Mouse (Mus musculus) gastrocnemius, adult 18-20 months (tissue): ENCODE measurements at regions not wholly inside any gene's neighbourhood (a gene's known extent, or its start where the extent isn't known, plus 50 kb on each side); places are given as distances from the start of the nearest gene placed in this dataset.

Source experiments
- DNase-seq: peaks from one replicate; pipeline ENCODE4 v3.0.0; 2021; ENCODE audit warnings: low spot score

GRCm38 (mm10) chr11:45058658-45059057 is 441.5 kb downstream of the Ebf1 start:
- DNase-seq = no peak

- DNase-seq = no peak
Measured at GRCm38 (mm10) chr11:45066592-45066991, 449.5 kb downstream of the Ebf1 start.

GRCm38 (mm10) chr11:45070280-45070679 is 453.2 kb downstream of the Ebf1 start:
- DNase-seq = no peak

GRCm38 (mm10) chr11:45071195-45071594 is 454.1 kb downstream of the Ebf1 start:
- peak; percentile 13 for DNase-seq

GRCm38 (mm10) chr11:45084506-45085037 is 467.5 kb downstream of the Ebf1 start:
- DNase-seq = no peak

GRCm38 (mm10) chr11:45085145-45085544 is 468.0 kb downstream of the Ebf1 start:
- no peak for DNase-seq

DNA sequence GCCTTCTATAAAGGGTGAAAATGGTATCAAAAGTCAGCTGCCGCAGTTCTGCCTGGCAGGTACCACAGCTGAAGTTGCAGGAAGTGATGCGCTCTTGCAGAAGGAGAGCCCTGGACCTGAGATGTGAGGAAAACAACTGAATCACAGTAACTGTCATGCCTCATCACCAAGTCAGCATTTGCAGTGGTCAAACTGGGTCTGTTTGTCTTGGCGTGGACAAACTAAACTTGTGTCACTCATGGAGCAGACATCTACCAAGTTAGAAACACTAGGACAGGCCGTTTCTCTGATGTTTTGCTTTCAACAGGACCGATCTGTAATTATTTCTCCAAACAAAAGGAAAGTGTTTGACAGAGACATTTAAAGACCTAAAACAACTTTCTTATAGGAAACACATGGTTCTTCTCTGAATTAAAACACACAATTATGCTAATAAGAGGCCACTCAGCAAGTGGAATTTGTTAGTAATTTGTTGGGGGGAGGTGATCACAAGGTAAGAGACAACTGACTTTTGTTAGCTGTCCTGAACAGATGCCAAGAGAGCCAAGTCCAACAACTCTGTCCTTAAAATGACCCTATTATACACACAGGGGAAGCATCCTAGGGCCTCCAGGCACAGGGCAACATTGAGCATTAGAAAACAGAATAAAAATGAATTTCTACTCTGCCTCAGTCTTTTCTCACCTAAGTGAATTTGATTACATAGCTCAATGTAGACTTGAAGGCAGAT is 470.2 kb downstream of the Ebf1 start:
- DNase-seq = no peak

DNA sequence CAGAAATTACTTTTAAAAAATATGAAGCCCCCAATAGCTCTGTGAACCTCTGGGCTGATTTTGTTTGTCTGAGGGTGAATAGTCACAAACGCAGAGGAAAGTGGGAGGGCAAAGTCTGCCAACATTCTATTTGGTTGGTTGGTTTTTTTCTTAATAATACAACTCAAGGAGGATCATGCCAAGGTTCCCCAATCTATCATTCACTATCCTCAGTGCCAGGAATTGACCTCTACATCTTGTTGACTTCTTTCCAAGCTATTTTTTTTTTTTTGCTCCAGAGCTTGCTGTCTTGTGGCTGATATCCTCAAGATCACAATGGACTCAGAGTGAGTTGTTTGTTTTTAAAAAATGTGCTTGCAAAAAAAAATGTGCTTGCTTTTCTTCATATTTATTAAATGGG is 471.2 kb downstream of the Ebf1 start:
- DNase-seq = no peak

GRCm38 (mm10) chr11:45089561-45089960 is 472.4 kb downstream of the Ebf1 start:
- no peak for DNase-seq

GRCm38 (mm10) chr11:45103498-45104336 is 486.6 kb downstream of the Ebf1 start:
- DNase-seq = peak; percentile 25

GRCm38 (mm10) chr11:45116702-45117101 is 499.6 kb downstream of the Ebf1 start:
- DNase-seq = no peak

GRCm38 (mm10) chr11:45123276-45123675 is 506.2 kb downstream of the Ebf1 start:
- DNase-seq = no peak

DNA sequence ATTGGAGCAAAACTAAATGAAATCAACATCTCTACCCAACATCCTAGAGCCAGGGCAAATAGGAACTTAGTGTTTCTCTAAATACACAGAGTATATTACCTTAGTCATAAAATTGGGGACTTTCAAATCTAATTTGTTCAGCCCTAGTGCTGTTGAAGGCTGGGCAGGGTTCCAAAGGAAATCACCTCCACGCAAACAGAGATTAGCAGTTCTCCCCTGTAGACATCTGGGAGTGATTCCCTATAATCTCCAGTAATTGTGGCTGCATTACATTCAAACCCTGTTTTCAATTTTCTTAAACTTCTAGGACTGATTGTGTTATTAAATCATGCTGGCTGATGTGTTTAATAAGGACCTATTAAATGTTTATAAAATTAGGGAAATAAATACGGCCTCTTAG is 519.7 kb downstream of the Ebf1 start:
- DNase-seq = no peak

DNA sequence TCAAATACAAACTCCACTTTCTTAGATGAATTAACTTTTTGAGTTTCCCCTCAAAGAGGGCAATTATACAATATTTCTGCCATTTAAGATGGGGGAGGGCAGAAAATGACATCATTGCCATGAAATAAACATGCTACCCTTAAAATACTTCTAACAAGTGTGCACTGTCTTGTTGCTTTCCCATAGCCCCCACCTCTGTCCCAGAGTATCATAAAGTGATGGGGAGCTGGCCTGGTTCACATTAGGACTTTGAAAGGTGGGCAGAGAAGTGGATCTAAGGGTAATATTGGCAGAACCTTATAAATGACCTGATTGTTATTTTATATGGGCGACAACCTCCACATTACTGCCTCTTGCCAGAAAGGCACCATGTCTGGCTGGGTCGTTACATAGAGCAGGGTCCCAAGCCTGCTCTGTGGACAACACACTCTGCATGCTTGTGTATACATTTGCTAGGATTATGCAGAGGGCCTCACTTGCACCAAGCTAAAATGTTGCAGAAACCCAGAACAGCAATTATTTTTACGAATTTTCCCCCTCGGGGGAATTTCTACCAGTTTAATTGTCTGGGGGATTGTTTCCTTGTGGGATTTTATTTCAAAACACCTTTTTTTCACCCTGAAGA is 521.3 kb downstream of the Ebf1 start:
- no peak for DNase-seq

- no peak for DNase-seq
Measured at GRCm38 (mm10) chr11:45140490-45140889, 523.4 kb downstream of the Ebf1 start.

- no peak for DNase-seq
Measured at GRCm38 (mm10) chr11:45154070-45154469, 537.0 kb downstream of the Ebf1 start.

DNA sequence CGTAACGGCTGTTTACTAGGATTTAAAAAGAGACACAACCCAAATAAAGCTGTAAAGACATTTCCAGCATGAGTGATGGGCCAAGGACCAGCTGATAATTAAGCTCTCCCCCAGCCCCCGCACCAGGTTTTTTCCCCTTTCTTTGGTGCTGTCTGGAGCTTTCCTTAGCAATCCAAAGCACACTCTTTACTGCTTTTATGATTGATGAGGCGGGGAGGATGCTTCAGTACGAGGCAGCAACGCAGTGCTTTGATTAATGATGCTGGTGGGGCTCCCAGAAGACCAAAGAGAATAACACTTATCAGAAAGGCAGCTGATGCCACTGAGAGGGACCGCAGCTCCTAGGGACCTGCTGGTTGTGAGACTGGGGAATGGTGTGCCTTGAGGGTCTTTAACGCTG is 537.4 kb downstream of the Ebf1 start:
- no peak for DNase-seq

- DNase-seq = no peak
Measured at GRCm38 (mm10) chr11:45155782-45156181, 538.7 kb downstream of the Ebf1 start.

DNA sequence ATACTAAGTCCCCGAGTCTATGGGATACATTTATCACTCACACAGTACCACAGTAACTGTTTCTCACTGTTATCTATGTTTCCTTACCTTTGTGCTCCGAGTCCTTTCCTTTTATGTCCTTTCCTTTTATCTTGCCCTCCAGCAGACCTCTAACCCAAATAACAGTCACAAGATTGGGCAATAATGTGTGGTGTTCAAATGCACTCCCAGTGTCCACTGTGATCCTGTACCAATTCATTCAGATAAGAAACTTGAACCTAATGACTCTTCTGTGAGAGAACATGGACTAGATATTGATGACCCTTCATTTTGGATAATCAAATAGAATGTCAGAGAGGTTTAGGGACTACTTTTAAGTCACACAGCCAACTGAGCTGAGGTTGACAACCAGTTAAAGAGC is 541.2 kb downstream of the Ebf1 start:
- DNase-seq = no peak

DNA sequence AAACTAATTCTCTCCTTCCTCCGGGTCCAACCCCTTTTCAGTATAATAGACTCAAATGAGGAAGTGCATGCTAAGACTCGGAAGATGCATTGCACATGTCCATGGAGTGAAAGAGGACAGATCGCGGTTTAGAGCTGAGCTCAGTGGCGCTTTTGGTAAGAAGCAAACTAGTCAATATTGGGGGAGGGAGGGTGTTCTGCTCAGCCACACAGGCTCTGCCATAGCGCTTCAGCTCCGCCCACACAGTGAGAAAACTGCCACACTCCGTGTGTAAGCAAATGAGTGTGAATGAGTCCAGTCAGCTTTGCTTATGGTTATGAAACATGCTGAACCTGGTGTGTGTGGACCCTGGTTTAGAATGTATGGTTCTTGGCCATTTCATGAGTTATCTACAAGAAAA is 543.8 kb downstream of the Ebf1 start:
- DNase-seq = no peak

GRCm38 (mm10) chr11:45173546-45173945 is 556.4 kb downstream of the Ebf1 start:
- no peak for DNase-seq

DNA sequence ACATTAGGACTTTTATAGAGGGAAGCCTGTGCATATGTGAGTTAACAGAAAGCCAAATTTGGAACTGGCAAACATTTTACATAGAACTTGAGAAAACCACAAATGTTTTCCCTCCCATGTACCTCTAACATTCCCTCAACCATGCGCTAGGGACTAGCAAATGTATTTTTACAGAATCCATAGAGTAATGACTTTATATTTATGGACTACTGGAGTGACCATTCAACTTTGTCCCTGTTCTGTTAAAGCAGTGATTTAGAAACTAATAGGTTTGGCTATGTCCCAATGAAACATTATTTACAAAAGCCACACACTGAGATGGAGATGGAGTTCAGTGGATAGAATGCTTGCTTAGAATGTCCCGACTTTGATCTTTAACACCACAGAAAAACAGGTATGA is 557.0 kb downstream of the Ebf1 start:
- DNase-seq = no peak
